Mouse (Mus musculus) lung, adult 18-20 months (tissue): ENCODE measurements at regions not wholly inside any gene's neighbourhood (a gene's known extent, or its start where the extent isn't known, plus 50 kb on each side); places are given as distances from the start of the nearest gene placed in this dataset.

Experiments
- DNase-seq, 2 experiments: peaks; one replicate each; pipeline ENCODE4 v3.0.0; 2022; ENCODE audit warnings: mixed read lengths in 2 of 2

- no peak for DNase-seq
Observed at GRCm38 (mm10) chr3:132237344-132237743, 152.3 kb downstream of the Dkk2 start.

GRCm38 (mm10) chr3:132257834-132258233, 172.7 kb downstream of the Dkk2 start:
- no peak for DNase-seq

DNA sequence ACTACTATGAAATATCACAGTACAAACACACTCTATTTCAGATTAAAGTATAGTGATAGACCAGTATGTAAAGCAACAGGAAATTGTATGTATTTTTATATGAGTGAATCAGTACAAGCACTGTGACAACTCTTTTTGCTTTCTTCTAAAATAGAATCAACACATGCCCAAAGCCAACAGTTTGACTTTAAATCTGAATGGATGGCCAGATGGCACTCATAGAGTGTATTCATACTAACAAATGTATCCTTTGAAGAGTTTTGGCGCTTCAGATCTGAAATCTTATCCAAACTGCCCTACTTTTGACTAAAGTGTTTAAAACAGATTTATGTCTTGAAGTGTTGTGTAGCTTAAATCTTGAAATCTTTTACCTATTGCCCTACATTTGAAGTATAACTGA, 184.5 kb downstream of the Dkk2 start:
- DNase-seq, result no peak

DNA sequence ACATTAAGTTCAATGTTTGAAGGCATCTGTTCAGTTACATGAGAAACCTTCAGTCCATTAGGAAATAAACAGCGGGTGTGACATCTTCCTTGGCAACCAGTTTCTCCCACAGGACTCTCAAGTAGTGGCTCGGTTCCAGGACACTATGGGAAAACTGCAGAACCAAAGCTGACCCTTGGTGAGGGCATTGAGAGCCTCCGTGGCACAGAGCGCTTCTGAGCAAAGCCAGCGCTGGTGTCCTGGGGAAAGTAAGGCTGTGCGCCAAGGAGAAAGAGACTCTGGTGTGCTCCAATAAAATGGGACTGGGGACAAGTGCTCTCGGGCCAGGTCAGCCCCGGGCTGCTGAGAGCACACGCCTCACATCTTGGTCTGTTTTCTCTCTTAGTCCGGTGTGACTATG, 189.7 kb downstream of the Dkk2 start:
- no peak for DNase-seq

GRCm38 (mm10) chr3:132277771-132278170, 192.7 kb downstream of the Dkk2 start:
- DNase-seq, result no peak

- no peak for DNase-seq
Observed at GRCm38 (mm10) chr3:132287714-132288113, 202.6 kb downstream of the Dkk2 start.

DNA sequence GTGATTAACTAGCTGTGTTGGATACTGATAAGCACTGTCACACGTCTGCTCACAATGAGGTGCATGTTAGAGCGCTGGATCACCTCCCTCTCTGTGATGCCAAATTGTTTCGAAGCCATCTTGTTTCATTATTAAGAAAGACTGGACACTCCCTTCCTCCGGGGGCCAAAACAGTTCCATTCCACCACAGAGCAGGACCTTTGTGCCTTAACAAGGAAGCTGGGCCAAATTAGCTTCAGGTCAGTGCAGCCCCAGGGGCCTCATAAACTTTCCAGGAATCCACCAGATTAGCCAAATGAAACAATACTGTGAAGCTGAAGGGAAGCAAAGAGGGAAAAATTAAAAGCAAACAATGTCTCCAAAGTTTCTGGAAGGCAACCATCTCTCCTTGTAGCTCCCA, 241.9 kb downstream of the Dkk2 start:
- no peak for DNase-seq

DNA sequence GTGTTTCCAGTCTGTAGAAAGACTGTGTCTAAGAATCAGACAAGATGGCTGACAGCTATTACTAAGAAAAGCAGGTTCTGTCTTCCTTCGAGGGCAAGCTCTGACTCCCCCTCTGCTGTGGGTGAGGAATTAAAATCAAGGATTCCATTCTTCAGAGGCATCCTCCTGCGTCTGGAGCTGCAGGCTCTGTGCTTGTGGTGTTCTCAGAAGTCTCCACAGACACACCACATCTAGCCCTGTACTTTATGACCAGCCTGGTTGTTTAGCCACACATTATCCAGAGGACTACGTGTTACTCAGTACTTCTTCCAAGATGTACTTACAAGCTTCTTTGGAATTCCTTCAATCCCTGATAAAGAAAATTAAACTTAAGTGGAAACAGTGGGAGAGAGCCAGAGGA, 258.5 kb downstream of the Dkk2 start:
- DNase-seq, result no peak

- no peak for DNase-seq
Observed at GRCm38 (mm10) chr3:132345856-132346255, 260.8 kb downstream of the Dkk2 start.

- no peak for DNase-seq
Observed at GRCm38 (mm10) chr3:132349602-132350001, 264.5 kb downstream of the Dkk2 start.

- DNase-seq, result no peak
Observed at GRCm38 (mm10) chr3:132353204-132353603, 268.1 kb downstream of the Dkk2 start.

GRCm38 (mm10) chr3:132359596-132359995, 270.0 kb upstream of the Gimd1 start:
- no peak for DNase-seq

- no peak for DNase-seq
Observed at GRCm38 (mm10) chr3:132375579-132375978, 254.0 kb upstream of the Gimd1 start.

DNA sequence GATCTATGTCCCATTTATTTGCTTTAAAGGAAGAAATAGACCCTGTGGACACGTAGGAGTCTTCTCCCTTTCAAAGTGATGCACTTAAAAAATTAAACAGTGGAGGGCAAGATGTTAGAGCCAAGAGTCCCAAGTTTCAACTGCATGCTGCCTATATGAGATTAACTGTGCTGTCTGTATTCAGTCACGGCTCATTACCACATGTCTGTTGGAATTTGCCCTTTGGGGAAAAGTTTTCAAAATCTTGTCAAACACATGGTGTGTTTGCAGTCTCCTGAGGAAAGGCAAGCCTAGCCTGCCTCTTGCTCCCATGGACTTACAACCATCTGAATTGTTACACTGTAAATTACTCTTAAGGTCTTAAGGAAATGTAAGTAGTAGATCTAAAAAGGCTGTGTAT, 211.9 kb upstream of the Gimd1 start:
- DNase-seq, result no peak

DNA sequence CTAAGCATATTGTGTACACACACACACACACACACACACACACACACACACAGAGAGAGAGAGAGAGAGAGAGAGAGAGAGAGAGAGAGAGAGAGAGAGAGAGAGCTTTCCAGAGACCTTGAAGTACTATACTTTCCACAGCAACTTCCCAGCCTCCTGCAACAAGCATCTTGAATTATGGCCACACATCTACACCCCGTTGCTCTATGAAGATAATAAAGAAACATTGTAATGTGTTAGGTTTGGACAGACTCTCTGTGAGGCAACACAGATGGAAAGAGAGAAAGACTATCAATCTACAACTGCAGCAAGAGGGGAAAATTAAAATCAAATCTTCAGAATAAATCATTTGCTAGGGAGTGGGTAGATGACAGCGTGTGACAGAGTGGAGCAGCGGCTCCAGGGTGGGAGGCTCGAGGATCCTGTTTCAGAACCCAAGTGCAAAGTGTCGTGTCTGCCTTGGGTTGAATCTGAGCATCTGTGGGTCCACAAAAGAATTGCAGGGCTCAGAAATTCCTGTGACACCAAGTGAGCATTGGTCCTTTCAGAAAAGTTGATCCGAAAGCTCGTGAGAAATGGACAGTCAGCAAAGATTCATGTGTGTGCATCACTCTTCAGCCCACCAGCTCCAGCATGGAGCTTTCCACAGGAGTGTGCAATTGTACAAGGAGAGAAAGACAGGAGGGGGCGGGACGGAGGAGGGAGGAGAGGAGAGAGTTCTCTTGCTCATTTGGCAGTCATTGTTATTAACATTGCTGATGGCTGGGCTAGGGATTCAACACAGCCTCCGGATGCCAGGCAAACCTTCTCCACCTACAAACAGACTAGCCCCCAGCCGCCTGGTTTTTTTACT, 203.6 kb upstream of the Gimd1 start:
- DNase-seq, result no peak

GRCm38 (mm10) chr3:132427244-132427643, 202.4 kb upstream of the Gimd1 start:
- no peak for DNase-seq

DNA sequence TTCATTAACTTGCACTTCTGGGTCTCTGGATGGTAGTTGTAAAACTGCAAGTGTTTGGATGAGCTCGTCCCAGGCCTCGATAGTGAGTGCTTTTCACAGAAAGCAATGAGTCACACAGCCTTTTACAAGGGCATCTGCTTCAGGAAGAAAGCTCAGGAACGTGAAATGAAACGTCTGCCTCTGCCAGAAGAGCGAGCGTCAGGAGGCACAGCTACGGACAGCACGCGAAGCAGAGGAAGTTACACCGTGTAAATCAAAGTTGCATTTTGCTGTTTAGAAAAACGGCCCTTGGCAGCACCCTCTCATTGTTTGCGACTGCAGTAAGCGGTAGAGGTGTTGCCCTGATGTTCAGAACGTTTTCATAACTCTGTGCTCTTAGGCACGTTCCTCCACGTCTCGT, 201.5 kb upstream of the Gimd1 start:
- no peak for DNase-seq

DNA sequence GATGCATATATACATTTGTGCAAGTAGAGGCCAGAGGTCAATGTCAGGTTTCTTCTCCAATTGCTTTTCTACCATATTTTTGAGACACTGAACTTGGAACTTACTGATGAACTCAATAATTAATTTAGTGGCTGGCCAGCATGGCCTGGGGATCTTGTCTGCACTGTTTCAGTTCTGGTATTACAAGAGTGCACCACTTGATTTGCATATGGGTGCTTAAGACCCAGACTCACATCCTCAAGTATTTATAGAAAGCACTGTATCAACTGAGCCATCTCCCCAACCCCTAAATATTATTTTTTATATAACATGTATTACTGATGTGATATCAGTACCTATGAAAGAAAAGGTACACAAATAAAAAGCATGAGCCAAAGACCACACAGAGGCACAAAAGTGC, 197.8 kb upstream of the Gimd1 start:
- no peak for DNase-seq

DNA sequence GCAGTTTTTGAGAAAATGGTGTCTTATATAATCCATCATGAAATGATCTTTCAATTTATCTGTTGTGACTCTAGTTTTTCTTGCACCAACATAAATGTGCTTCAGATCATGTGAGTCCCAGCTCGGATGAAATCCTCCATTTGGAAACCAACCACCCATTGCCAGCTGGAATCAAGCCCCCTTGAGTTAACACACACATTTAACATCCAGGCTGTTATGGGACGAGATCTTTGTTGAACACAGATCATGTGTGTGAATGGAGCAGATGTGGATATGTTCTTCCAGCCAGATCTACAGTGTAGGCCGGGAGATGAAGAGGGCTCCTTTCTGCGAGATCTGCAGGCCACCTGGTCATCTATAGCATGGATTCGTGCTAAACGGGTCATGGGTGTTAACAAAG, 188.4 kb upstream of the Gimd1 start:
- no peak for DNase-seq

GRCm38 (mm10) chr3:132453927-132454326, 175.7 kb upstream of the Gimd1 start:
- no peak for DNase-seq

- no peak for DNase-seq
Observed at GRCm38 (mm10) chr3:132462348-132462959, 167.2 kb upstream of the Gimd1 start.

DNA sequence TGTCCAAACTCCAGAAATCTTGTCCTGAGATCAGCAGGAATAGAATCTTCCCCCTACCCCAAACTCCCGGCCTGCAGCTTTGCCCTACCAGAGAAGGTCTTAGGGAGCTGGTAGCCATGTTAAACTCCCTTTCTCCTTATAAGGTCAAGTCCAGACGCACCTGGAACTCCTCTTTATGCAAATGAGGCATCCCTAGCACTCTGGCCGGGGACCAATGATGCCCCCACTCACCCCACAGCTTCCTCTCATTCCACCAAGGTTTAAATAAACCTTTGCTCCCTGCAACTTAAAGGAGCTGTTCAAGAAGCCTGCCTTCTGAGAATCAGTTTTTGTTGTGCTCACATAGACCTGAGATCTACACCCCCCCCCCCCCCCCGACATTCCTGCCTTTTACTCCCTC, 158.6 kb upstream of the Gimd1 start:
- DNase-seq, result no peak

GRCm38 (mm10) chr3:132477768-132478167, 151.9 kb upstream of the Gimd1 start:
- no peak for DNase-seq

DNA sequence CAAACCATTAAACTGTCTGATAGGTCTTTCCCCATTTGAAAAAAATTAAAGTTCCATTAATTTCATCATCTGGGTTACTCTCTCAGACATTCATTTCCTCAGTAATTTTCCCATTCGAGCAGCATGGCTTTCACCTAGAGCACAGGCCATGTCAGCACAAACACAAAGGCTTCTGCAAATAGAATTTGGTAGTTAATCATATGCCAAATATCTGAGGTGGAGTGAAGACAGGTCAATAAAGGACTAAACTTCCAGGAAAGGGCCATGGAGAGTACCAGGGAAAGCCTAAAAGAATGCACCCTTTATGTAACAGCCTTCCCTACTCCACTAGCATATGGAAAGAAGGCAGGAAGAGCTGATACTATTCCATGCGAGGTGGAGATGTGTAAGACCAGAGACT, 150.3 kb upstream of the Gimd1 start:
- no peak for DNase-seq

DNA sequence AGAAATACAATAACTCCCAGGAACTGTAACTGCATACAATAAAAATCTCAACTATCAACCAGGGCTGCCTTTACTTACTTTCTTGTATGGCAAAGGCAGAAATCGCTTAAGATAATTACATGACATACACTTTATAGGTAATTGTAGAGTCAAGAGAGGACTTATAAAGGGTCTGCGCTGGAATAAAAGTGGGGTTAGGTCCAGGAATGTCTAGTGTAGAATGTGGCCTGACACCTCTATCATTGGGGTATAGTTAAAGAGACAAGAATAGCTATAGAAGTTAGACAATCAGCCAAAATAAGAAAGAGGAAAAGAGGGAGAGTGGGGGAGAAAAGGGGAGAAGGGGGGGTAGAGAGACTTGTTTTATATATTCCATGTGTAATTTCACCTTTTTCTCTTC, 144.8 kb upstream of the Gimd1 start:
- no peak for DNase-seq
